Mouse (Mus musculus): Measurements from ENCODE around the gene Polr2g.

Polr2g gene

DNA sequence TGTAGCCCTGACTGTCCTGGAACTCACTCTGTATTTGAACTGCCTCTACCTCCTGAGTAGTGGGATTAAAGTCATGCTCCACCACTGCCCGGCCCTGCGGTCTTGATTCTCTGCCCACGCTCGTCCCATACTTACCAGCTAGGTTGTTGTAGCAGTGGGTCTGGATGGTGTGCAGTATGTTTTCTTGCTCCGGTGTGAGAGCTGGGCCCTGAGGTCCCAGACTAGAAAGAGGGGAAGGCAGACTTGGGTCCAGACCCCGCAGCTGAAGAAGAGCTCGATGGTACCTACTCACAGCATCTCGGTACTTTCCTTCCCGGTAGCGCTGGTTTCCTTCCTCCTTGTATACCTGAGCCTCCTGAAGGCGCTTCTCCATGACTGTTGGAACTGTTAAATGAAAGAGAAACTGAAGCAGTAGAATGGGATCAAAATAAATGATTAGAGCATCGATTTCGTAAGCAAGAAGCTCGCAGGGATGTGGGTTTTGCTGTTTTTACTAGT is 20.0 kb upstream of the Polr2g start:
- DNase-seq (ENCODE audit: low spot score): no peak

DNA sequence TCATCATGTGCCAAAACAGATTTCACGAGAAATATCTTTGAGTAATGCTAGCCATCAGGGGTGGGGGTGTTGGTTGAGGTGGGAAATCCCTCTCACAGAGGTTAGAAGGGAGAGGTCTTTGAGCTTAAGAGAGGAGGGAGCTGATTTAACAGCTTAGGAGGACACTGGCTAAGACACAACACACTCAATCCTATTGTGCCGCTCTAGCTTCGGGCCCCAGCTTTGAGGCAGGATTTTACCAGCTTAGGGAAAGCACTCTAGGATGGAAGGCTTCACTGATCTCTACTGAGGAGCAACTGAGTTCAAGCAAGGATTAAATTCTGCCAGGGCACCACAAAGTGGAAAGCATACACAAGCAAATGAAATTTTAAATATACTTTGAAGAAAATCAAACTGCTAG is 18.6 kb upstream of the Polr2g start:
- no peak for DNase-seq (ENCODE audit: low spot score)

DNA sequence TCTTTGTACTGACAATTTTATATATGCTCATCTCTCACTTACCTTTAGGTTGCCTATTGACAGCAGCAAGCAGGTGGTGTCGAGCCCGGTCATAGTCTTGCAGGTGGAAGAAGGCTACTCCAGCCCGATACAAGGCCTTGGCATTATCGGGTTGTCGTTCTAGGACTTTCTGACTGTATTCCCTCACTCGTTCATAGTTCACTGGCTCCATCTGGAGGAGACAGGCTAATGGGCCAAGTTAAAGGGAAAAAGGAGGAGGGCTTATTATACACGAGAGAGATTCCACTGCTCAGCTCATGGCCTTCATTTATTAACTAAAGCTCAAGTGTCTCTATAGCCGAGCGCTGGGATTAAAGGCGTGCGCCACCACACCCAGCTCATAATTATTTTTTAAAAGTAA is 17.4 kb upstream of the Polr2g start:
- no peak for DNase-seq (ENCODE audit: low spot score)

DNA sequence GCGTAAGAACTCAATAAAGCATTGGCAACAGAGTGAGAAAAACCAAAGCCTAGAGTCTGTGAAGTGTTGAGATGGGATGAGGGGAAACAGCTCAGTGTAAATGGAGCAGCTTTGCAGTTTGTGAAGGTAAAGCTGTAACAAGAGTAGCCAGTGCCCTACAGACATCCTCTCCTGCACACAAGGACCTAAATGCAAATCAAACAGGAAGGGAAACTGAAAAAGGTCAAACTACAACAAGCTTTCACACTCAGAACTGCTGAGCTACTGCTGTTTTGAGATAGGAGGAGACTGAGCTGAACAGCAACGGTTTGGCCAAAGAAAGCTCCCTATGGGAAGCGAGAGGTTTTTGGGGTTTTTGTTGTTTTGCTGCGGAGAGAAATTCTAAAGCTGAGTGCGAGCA is 8.4 kb upstream of the Polr2g start:
- no peak for DNase-seq (ENCODE audit: low spot score)

DNA sequence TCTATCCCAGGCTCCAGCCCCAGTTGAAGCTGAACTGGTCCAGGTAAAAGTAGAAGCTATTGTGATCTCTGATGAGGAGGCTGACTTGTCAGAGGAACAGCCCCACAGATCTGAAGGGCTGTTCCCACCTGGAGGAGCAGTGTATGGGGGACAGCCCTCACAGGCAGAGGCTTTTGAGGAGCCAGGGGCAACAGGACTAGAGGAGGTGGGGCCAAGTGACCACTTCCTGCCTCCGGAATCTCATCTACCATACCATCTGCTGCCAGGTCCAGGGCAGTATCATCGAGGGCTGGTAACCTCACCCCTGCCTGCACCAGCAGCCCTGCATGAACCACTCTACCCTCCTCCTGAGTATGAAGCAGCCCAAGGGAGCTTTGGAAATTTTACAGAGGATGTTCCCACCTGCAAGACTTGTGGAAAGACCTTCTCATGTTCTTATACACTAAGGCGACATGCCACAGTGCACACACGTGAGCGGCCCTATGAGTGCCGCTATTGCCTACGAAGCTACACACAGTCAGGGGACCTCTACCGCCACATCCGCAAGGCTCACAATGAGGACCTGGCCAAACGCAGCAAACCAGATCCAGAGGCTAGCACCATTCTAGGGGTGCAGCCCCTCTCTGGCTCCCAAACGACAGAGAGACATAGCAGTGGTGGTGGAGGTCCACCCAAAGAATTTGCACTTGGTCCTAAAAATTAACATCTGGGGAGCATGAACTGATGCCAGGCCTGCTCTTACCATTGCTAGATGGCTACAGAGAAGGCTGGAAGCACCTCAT is 5.7 kb upstream of the Polr2g start:
- no peak for DNase-seq (ENCODE audit: low spot score)

DNA sequence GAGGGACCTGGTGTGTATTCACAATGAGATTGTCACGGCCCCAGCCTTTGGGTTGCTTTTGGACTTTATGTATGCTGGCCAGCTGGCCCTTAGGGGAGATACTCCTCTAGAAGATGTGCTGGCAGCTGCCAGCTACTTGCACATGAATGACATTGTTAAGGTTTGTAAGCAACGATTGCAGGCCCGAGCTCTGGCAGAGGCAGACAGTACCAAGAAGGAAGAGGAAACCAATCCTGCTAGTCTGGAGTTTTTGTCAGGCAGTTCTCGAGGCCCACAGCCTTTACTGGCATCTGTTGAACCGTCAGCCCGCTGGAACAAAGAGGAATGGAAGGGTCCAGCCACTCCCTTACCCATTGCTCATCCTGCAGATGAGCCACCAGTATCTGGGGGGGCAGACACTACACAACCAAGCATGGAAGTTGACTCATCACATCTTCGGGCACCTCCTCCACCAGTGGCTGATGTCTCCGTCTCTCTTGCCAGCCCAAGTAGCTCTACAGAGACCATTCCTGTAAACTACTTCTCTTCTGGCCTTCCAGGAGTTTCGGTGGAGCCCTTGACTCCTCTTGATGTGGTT is 4.9 kb upstream of the Polr2g start:
- DNase-seq (ENCODE audit: low spot score): no peak

DNA sequence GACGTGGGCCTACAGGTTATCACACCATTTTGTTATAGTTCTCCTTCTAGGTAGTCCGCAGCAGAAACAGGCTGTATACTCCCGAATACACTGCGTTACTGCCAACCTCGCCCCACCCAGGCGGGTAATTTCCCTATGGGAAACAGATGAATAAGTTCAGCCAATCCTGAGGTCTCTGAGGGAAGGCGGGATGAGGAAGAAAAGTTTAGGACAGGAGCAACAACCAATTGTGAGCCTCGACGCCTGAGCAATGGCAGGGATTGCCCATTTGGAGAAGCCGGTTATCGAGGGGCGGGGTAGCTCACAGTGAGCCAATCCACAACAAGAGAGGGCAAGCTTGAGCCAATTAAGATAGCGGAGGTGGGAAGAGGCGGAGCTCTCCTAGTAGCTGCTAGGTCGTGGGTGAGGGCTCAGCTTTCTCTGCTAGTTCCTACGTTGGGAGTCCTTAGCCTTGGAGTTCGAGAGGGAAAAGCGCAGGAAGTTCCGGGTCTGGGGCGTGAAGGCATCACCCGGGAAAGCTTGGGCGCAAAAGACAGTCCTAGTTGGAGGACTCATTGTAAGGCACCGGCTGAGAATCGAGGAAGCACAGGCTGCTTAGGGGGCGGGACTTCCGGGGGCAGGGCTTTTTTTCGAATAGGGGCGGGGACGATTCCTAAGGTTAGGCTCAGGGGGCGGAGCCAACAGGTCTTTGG is 3.9 kb upstream of the Polr2g start, which contains the start of gene Zbtb3:
Gene Zbtb3, plus strand, starts transcription at position 426 of the 692 bp plus-strand sequence.
- peak; percentile 97 for DNase-seq (ENCODE audit: low spot score)

DNA sequence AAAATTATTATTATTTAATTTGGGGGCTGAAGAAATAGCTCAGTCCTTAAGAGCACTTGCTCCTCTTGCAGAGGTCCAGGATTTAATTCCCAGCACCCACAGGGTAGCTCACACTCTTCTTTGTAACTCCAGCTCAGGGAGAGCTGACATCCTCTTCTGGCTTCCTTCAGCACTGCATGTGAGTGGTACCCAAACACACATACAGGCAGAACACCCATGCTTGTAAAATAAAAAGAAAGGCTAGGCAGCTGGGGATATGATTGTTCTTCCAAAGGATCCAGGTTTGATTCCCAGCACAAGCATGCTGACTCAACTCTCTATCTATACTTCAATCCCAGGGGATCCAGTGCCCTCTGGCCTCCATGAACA is 554 bp upstream of the Polr2g start:
- no peak for DNase-seq (ENCODE audit: low spot score)

DNA sequence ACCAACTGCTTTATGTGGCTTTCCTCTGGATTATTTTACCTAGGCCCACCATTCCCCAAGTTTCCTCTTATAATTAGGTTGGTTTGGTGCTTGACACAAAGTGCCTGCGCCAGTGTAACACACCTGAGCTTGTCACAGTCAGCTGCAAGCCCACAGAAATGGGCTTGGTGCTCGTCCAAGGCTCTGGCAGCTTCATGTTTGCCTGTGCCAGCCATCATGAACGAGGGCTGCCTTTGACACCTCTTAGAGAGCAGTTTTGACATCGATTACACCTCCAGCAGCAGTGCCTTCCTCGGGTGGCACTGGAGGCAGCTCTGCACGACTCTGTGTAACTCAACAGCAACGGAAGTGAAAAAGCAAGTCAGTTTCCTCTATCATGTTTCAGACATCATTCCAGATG is 8.2 kb downstream of the Polr2g start:
- DNase-seq (ENCODE audit: low spot score): no peak

DNA sequence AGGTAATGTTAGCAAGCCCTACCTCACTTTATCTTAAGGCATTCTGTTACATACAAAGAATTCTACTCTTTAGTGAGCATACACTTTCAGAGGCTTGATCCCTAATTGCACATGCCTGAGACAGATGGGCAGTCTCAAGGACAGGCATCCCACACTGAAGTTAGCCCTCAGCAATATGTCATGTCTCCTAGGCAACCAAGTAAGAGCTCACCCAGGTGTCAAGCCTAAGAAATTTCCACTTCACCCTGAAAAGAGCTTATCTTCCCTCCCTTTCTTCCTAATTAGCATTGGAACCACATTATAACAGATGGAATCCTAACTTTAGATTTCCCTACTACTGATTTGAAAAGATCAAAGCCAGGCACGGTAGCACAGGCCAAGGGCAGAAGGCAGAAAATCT is 9.2 kb downstream of the Polr2g start:
- no peak for DNase-seq (ENCODE audit: low spot score)

DNA sequence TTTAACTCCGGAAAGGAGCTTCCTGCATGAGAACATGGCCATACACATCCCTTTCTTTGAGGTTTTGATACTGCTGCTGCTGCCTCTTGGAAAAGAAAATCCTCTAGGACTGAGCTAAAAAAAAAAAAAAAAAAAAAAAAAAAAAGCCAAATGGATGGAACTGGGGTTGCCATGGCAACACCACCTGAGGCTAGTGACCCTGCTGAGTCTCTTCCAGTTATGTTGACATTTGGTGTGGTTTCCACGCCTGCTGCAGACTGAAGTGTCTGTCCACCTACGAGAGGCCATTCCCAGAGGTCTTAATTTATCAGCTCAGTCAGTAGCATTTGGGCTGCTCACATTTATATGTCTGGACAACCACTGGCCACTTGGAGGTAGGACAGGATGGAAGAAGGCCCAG is 9.9 kb downstream of the Polr2g start:
- DNase-seq (ENCODE audit: low spot score): no peak

DNA sequence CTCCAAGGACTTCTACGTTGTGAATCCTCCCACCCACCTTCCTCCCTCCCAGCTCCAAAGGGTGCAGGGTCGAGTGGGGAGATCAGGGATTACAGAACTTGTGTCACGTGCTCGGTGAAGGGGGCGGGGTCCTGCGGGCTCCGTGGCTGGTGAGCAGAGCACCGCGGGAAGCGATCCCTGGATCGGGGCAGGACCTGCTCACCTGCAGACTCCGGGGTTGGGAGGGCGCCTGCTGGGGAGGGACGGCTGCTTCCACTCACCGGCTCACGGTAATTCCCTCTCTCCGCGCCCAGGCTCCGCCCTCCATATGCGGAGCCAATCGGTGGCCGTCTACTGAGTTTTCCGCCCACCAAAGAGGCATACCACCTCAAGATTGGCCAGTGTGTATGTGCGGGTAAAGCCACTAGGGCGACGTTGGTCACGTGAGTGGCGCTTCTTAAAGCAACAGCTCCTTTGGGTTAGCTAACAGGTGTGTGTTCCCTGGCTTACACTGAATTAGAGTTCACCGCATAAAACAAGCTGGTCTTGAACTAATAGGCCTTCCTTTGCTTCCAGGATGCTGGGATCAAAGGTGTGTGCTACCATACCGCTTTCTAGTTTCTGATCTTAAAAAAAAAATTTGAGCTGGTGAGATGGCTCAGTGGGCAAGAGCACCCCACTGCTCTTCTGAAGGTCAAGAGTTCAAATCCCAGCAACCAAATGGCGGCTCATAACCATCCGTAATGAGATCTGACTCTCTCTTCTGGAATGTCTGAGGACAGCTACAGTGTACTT is 12.2 kb downstream of the Polr2g start, which contains the start of gene Taf6l:
Gene Taf6l, minus strand, starts transcription at position 410 of the 774 bp plus-strand sequence.
- peak; percentile 93 for DNase-seq (ENCODE audit: low spot score)

DNA sequence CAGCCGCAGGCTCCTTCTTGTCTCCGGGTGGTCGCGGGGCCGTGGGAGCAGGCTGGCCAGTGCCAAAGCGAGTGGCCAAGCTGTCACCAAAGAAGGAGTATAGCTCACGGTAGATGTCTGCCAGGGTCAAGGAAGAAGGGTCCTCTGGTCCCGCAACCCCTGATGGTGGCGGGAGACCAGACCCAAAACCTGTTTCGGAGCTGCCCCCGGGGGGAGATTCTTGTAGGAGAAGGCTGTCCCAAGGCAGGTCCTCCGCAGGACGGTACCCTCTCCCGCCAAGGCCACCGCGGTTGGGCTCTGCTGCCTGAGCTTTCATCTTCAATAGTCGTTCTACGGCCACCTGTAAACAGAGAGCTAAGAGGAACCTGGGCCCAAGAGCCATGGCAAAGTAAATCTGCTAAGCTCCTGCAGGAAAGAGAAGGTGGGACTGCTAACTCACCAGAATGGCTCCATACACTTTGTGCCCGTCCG is 23.4 kb downstream of the Polr2g start:
- DNase-seq (ENCODE audit: low spot score): no peak

DNA sequence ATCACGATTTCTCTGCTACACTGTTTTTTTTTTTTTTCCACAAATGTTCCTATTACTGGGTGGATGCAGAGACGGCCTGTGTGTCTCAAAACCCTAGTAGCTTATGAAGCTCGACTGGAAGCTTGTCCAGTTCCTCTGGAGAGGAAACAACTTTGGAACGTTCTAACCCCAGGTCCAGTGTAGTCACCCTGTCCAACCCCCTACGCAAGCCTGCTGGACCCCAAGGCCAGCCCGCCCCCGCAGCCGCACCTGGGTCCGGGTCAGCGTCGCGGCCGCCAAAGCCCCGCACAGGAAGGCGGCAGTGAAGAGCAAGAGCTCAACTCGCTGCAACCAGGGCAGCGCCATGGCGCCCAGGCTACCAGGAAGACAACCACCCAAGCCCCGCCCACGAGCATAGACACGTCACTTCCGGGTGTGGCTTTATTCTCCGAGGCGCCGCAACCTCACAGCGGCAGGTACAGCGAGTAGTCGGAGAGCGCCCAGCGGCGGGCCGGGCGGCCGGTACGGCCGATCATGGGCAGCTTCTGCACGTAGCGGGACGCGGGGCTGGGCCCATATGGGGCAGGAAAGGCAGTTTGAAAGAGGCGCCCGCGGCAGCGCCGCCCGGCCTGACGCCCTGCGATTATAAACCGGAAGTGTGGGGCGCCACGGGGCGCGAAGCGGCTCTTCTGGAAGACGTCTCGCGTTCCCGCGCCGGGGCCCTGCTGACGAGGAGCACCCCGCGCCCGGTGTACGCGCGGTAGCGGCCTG is 24.1 kb downstream of the Polr2g start, which contains the start of gene Tmem179b:
Gene Tmem179b, minus strand, starts transcription at position 382 of the 750 bp plus-strand sequence.
- DNase-seq (ENCODE audit: low spot score): peak; percentile 94

DNA sequence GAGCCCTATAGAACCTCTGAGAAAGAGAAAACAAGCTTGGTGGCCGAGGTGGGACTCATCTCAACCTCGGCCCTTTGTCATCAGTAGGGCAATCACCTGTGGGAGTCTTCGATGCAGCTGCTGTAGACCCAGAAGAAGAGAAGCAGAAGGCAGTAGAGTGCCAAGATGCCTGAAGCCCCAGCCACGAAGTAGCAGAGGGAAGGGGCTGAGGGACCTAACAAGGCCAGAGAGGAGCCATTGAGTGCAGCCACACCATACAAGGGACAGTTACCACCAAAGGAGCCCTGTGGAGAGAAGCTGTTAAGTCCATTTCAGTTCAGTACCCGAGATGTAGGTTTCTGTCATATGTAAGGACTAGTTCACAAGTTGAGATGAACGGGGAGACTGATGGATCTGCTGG is 25.0 kb downstream of the Polr2g start:
- DNase-seq (ENCODE audit: low spot score): no peak

DNA sequence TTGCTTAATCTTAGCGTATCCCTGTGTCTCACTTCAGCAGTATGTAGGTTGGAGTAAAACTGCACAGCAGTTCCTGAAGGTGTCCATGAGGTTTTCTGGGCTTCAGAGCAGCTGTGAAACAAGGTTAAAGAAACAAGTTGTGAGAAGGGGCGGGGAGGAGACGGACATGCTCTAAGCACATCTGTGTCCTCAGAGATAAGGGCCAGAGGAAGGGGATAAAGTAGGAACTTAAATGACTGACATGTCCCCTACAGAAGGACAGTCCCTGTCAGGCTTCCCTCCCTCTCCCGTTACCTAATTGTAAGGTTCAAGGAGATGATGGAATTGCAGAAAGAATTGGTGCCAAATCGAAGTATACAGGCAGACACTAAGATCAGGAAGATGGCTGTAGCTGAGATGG is 25.4 kb downstream of the Polr2g start:
- DNase-seq (ENCODE audit: low spot score): no peak

DNA sequence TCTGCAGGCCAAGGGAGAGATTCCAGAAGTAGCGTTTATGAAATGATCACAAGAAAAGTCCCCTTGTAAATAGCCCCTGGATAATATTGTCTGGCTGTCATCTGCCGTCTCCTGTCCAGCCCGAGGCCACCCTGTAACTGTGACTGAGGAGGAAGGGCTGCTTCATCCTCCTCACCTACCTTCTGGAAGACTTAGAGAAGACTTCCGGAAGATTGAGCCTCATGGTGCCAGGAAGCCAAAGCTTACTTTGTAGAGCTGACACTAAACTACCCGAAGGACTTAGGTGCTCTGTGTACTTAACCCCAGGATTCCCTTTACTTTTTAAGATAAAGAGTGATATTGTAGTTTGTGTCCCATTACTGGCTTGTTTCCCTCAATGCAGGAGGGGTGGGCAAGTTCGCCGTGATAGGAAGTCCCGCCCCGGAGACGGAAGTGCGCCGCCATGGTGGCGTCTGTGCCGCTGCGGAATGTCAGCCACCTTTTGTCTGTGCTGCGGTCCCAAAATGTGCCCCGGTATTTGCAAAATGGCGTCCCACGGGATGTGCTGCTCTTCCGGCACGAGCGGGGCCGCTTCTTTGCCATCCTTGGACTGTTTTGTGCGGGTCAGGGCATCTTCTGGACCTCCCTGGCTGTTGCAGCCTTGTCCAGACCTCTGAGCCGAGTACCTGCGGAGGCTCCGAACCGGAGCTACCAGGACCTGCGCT is 27.7 kb downstream of the Polr2g start, which contains the start of gene Tmem223:
Gene Tmem223, plus strand, starts transcription at position 430 of the 704 bp plus-strand sequence.
- DNase-seq (ENCODE audit: low spot score): peak; percentile 66

DNA sequence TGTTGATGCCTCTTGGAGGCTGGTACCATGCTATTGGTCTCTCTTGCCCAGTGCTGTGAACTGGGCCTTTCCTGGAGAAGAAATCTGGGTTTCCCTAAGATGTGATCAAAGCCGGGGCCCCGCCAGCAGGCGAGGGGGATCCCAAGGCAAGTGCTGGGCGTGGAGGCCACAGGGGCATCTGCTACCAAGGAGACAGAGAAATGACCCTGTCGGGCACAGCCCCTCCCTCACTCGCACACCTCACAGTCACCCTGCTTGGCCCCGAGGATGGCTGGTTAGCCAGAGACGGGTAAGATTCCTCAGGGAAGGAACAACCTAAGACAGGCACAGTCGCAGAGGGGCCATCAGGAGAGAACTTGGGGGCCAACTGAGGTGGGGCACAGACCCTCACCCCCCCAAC is 32.8 kb downstream of the Polr2g start:
- no peak for DNase-seq (ENCODE audit: low spot score)

DNA sequence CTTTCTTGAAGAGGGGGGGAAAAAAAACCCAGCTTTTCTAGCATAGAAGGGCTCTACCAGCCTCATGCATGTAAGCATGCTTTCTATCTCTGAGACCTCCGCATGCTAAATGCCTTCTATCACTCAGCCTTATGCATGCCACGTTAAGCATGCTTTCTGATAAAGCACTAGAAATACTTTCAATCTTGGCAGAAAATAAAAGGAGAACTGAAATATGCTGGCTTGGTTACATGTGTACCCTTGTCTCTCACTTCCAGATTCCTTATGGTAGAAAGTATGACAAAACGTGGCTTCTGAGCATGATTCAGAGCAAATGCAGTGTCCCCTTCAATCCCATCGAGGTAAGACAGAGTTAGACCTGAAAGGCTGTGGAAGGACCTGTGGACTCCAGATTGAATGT is 35.1 kb downstream of the Polr2g start:
- no peak for DNase-seq (ENCODE audit: low spot score)

DNA sequence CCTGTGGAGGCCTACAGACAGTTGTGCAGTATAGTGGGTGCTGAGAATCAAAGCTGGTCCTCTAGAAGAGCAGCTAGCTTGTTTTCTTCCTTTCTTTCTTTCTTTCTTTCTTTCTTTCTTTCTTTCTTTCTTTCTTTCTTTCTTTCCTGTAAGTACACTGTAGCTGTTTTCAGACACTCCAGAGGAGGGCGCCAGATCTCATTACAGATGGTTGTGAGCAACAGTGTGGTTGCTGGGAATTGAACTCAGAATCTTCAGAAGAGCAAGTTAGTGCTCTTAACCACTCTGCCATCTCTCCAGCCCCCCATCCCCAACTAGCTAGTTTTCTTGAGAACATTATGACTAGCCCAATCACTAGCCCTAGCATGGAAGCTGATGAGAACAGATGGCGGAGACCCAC is 37.6 kb downstream of the Polr2g start:
- no peak for DNase-seq (ENCODE audit: low spot score)

DNA sequence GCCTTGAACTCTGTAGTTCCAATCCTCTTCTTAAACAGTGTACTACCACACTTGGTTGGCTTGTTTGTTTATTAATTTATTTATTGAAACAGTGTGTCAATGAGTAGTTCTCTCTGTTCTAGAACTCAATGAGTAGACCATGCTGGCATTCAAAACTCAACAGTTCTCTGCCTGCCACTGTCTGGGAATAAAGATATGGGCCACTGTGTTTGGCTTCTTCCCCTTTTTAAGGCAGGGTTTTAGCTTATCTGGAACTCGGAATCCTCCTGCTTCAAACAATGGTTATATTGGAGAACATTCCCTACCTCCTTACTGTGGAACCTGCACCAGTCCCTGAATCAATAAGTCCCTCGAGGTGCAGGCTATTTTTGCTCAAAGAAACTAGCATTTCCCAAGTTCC is 39.5 kb downstream of the Polr2g start:
- no peak for DNase-seq (ENCODE audit: low spot score)
